Mouse (Mus musculus) layer of hippocampus, postnatal 36 days (tissue): ENCODE results near the gene 4930572O03Rik. TPM values are rescaled to one million over a fixed set of nuclear protein-coding genes. Genes with fewer than 3 reads are reported as not detected.
"Not testable (repeated sequence)": the region's sequence is repeated elsewhere in the genome, so short reads cannot be mapped to it uniquely, and the experiment has no call there.

ENCODE experiments used
- DNase-seq, 2 experiments: peaks; one replicate each; pipeline ENCODE4 v3.0.0; 2022
- total RNA-seq, 2 experiments: library from RNA; stranded (reverse); gene quantifications; 2 replicates each; pipeline ENCODE4 v1.2.3; 2021

The 4930572O03Rik gene
- not detected for total RNA-seq

DNA sequence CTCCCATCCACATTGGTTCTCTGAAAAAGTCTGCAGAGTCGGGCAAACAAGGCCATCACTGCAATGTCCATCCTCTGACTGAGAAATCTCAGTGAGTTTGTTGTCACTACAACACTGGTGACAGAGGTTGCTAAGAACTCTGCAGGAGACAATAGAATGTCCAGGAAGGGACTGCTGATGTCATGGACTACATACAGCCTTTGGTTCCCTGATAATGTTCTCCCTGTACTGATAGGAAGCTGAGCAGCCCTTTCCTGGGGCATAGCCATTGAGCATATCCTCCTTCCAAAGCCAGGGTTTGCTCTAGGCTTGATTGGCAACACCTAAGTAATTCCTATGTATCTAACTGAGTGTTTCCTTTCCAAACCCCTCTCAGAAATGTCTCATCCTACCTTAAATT, at the start of gene 4930572O03Rik:
4930572O03Rik (minus strand) TSS at position 101 of the 400 bp plus-strand sequence.
- not testable (repeated sequence) for DNase-seq

DNA sequence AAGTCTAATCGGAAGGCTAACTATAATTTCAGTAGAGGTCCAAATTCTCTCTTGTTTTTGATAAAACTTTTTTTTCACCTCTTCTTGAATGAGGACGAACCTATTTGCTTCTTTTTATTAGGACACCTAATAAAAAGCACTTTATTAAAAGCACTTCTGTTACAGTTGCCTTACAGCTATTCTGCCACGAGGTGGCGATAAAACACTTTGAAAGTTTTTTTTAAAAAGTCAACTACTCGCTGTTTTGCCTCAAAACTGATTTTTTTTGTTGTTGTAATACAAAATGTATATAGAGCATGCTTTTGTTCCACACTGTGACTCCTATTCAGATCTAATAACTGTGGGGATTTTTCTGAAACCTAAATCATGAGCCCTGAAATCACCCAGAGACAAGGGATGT, 46.0 kb upstream of the 4930572O03Rik start:
- DNase-seq = peak in 1 of 2 experiments; percentile 15

DNA sequence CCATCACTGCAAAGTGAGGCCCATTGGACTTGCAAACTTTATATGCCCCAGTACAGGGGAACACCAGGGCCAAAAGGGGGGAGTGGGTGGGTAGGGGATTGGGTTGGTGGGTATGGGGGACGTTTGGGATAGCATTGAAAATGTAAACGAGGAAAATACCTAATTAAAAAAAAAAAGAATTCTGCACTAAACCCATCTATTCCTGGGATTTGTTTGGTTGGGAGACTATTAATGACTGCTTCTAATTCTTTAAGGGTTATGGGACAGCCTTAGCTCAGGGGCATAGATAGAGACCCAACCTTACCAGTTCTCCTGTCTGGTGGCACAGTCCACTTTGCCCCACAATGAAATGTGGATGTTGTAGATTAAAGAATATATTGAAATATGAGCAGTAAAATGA, 40.9 kb upstream of the 4930572O03Rik start:
- not testable (repeated sequence) for DNase-seq

DNA sequence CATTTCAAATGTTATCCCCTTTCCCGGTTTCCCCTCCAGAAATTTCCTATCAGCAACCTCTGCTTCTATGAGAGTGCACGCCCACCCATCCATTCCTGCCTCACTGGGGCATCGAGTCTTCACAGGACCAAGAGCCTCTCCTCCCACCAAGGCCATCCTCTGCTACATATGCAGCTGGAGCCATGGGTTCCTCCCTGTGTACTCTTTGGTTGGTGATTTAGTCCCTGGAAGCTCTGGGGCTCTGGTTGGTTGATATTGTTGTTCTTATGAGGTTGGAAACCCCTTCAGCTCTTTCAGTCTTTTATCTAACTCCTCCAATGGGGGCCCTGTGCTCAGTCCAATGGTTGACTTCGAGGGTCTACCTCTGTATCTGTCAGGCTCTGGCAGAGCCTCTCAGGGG, 35.0 kb upstream of the 4930572O03Rik start:
- not testable (repeated sequence) for DNase-seq

DNA sequence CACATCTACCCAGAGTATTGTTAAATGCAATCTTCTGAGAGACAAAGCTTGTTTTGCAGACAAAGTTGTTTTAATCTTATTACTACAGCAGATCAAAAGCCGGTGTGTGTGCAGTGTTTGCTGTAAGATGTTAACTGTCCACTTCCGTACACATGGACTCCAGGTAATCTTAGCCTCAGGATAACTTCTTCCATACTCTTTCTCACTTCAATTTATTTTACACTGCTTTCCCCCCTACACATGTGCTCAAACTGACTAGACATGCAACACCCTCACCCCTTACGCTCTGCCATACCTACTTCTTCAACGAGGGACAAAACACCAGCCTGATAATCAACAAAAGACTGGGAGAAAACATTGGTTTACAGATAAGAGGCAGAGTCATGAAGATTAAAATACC, 34.0 kb upstream of the 4930572O03Rik start:
- DNase-seq = not testable (repeated sequence)

DNA sequence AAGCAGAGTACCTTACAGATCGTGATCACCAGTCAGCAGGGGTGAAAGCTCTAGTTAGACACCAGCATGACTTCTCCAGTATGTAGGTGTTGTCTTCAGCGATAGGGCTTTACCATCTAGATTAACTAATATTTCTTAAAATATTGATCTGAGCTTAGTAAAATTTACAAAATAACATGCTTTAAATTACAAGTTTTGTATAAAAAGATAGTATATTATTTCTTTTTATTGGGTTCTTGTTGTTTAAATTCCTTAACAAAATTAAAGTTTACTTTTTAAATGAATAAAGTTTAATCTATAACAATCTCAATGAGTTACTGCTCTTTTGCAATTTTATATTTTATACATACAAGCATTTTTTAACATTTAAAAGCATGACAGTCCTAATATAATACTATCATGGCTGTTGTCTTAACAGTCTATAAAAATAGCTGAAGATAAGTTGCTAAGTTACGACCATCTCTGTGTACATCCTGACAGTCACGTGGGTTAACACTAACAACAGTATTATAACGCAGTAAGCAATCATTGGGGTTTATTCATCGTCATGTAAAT, 32.9 kb upstream of the 4930572O03Rik start:
- not testable (repeated sequence) for DNase-seq

DNA sequence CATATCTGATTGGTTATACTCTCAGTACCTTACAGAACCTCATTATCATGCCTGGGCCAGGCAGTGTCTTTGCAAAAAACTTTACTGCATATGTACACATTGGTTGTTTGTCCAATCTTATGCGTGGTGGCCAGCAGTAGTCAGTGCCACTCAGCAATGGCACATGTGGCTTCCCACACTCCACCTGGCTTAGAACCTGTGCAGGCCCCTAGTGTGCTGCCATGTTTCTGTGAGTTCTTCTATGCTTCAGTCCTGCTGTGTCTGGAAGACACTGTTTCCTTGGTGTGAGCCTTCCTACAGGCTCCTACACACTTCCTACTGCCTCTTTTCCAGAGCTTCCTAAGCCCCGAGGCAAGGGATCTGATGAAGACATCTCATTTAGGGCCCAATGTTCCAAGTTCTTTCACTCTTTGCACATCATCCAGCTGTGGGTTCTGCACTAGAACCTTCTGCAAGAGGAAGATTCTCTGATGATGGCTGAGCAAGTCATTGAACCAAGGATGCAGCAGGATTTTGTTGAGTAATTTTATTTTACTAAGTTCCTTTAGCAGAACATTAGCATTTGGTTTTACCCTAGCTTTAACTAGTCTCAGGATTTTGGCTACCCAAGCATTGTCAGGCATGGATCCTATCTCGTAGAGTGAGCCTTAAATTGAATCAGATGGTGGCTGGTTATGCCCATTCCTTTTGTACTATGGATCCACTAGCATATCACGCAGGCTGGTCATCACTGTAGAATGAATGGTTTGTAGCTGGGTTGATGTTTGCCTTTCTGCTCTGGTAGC, 32.2 kb upstream of the 4930572O03Rik start:
- DNase-seq = not testable (repeated sequence)

DNA sequence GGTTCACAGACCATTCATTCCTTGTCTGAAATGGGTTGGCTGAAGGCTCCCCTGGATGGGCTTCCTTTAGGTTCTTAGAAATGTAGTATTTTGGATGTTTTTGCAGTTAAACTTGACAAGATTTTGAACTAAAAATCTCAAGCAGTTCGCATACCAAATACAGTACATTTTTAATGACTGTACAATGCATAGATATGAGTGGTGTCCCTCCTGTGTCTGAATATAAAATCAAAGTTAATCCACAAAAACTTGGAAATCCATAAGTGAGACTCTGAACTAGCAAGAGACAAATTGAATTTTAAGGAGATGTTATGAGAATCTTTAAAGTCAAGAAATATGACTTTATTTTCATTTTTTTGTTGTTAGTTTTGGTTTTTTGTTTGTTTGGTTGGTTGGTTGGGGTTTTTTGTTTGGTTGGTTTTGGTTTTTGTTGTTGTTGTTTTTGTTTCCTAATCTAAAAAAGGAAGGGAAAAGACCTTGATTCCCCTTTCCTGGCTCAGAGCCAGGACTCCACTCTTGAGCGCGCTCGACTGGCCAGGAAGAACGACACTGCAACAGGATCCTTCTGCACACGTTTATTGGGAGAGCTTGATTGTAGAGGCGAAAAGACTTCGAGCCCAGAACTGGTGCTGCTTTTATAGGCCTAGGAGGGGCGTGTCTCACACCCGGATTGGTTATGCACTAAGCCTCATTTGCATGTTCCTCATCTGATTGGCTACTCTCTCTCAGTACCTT, 24.6 kb upstream of the 4930572O03Rik start:
- DNase-seq = not testable (repeated sequence)

DNA sequence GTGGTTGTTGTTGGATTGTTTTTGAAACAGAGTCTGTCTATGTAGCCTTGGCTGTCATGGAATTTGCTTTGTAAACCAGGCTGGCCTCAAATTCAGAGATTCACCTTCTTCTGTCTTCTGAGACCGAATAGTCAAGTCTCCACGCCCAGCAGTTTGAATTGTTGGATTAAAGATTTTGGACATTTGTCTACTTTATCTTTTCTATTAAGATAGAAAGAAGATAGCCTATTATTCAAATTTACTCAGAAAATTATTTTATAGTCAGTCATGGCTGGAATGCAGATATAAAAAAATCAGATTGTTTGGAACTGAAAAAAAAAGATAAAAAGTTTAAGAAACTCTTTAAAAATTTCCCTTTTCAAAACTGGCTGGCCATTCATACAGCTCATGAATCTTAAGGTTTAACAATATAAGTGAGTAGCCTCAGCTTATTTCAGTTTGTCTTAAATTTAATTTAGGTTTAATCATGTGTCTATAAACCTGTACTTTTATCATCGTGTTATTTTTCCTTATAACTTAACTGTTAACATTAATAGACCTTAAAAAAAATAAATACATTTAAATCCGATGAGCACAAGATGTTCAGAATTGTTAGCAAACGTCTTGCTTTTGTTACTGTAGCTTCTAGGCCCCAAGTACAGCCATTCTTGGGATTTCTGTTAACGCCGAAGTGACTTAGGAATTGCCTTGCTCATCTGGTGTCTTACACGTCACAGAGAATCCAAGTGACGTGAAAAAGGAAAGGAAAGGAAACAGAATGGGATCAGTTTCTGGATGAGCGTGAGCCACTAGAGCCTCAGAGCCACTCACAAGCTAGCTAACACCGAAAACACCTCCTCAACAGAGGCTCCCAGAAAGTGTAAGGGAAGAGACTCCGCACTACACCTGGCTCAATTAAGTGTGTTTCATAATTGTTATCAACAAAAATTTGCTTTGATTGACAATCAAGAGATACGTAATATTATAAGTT, 23.4 kb upstream of the 4930572O03Rik start:
- DNase-seq = not testable (repeated sequence)

DNA sequence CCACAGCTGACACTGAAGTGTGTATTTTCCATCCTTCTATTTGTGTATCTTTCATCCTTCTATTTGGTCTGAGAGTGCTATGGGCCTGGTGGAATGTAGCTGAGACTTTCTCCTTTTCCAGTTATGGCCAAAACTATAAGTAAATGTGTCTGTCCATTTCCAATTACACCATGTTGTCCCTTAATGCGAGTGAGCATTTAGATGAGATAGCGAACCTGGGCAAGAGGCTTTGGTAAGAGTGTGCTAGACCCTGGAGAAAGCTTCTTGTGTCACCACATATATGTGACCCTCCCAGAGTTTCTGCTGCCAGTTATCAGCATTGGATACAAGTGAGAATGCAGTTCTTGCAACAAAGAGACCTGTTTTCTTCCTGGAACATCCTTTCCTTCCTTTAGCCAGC, 22.0 kb upstream of the 4930572O03Rik start:
- not testable (repeated sequence) for DNase-seq

DNA sequence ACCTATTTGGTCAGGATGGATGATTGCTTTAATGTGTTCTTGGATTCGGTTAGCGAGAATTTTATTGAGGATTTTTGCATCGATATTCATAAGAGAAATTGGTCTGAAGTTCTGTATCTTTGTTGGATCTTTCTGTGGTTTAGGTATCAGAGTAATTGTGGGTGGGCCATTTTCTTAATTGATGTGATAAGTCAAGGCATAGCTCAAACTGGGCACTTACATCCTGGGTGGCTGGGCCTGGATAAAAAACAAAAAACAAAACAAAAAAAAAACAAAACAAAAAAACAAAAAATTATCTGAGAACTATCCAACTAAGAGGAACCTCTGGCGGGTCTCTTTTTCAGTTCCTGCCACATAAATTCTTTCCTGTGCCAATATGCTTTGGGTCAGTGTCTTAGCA, 20.9 kb upstream of the 4930572O03Rik start:
- DNase-seq = not testable (repeated sequence)

DNA sequence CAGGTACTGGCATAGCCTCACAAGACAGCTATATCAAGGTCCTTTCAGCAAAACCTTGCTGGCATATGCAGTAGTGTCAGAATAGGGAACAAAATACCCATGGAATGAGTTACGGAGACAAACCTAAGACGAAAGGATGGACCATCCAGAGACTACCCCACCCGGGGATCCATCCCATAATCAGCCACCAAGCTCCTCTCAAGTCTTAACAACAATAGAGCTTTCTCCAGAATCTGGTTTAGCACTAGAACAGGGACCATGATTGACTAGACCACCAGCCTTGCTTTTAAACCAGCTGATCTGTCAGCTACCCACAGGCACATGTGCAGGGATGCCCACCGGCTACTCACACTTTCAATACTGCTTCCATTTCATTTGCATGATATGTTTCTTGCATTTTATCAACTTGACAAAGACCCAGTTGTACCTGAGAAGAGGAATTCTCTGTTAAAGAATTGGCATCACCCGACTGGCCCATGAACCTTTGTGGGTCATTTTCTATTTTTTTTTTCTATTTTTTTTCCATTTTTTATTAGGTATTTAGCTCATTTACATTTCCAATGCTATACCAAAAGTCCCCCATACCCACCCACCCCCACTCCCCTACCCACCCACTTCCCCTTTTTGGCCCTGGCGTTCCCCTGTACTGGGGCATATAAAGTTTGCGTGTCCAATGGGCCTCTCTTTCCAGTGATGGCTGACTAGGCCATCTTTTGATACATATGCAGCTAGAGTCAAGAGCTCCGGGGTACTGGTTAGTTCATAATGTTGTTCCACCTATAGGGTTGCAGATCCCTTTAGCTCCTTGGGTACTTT, 17.8 kb upstream of the 4930572O03Rik start:
- not testable (repeated sequence) for DNase-seq

DNA sequence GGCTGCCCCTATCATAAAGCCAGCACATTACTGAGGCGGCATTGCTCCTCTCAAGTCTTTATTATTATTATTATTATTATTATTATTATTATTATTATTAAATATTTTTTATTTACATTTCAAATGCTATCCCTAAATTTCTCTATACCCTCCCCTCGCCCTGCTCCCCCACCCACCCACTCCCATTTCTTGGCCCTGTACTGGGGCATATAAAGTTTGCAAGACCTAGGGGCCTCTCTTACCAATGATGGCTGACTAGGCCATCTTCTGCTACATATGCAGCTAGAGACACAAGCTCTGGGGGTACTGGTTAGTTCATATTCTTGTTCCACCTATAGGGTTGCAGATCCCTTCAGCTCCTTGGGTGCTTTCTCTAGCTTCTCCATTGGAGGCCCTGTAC, 17.1 kb upstream of the 4930572O03Rik start:
- DNase-seq = not testable (repeated sequence)

DNA sequence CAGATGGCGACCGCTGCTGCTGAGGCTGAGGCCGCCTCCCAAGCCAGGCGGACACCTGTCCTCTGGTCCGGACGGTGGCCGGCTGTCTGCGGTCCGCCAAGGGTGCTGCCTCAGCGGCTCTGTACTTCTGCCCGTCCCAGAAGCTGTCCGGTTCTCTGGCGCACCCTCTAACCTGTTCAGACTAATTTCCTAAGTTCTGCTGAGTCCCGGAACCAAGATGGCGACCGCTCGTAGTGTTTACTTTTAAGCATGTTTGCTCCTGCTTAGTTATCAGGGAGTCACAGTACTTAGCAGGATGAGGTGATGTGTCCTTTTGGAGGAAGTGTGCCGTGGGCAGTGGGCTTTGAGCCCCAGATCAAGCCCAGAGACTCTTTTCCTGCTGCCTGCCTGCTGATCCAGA, 13.9 kb upstream of the 4930572O03Rik start:
- not testable (repeated sequence) for DNase-seq

DNA sequence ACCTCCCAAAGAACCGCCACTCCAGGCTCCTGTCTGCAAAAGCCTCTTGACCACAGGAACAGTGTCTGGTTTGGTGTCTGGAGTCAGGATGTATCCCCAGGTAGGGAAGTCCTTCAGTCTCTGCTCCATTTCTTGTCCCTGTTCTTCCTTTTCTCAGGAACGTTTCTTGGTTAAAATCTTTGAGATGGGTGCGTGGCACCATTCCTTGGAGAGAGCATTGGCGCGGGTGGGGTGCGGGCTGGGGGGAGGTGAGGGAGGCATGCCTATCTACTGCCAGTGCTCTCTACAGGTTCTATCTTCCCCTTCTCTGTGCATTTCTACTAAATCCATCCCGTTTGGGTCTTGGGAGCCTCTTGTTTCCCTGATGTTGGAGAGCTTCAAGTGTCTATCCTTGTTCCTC, 7.0 kb upstream of the 4930572O03Rik start:
- DNase-seq = not testable (repeated sequence)

DNA sequence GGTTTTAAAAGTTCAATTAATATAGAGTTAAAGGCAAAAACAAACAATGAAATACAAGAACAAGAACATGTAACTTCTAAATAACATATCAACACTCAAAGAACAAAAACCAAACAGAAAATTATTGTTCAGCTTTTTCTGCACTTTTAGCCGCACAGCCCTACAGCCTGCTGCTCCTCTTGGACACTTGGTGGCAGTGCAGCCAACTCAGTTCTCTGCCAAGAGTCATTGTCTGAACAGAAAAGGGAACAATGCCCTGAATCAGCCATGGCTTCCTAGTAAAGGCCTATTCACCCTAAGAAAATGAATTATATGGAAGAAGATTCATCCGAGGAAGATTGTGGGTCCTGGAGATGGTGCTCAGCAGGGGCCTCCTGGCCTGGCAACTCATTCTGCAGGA, 4.5 kb downstream of the 4930572O03Rik start:
- DNase-seq = not testable (repeated sequence)

DNA sequence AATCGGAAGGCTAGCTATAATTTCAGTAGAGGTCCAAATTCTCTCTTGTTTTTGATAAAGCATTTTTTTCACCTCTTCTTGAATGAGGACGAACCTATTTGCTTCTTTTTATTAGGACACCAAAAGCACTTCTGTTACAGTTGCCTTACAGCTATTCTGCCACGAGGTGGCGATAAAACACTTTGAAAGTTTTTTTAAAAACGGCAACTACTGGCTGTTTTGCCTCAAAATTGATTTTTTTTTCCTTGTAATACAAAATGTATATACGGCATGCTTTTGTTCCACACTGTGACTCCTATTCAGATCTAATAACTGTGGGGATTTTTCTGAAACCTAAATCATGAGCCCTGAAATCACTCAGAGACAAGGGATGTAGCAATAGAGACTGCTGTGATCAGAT, 11.2 kb downstream of the 4930572O03Rik start:
- not testable (repeated sequence) for DNase-seq

DNA sequence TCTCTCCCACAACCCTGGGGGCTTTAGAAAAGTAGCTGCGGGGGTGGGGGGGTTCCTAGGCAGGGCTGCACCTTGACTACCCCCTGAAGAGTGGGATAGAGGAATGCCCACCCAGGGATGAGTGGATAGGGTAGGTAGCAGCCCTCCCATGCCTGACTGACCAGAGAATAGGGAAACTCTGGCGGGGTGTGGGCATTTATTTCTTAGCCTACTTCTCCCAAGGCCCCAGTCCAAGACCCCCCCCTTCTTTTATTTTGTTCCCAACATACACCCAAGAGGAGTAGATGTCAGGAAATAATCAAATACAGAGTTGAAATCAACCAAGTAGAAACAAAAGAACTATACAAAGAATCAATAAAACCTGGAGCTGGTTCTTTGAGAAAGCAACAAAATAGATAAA, 19.2 kb downstream of the 4930572O03Rik start:
- not testable (repeated sequence) for DNase-seq

DNA sequence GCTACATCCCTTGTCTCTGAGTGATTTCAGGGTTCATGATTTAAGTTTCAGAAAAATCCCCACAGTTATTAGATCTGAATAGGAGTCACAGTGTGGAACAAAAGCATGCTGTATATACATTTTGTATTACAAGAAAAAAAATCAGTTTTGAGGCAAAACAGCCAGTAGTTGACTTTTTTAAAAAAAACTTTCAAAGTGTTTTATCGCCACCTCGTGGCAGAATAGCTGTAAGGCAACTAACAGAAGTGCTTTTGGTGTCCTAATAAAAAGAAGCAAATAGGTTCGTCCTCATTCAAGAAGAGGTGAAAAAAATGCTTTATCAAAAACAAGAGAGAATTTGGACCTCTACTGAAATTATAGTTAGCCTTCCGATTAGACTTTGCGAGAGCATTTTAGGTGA, 26.8 kb downstream of the 4930572O03Rik start:
- DNase-seq = not testable (repeated sequence)

DNA sequence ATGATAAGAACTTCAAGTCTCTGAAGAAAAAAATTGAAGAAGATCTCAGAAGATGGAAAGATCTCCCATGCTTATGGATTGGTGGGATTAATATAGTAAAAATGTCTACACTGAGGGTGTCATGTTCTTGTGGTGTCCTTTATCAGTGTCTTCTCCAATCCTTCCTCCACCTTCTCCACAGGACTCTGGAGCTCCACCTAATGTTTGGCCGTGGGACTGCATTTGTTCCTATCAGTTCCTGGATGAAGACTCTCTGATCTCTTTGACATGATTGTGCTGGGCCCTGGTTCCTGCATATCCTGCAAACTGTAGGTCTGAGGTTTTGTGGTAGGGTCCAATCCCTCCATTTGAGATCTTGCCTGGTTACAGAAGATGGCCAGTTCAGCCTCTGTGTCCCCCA, 28.7 kb downstream of the 4930572O03Rik start:
- not testable (repeated sequence) for DNase-seq

DNA sequence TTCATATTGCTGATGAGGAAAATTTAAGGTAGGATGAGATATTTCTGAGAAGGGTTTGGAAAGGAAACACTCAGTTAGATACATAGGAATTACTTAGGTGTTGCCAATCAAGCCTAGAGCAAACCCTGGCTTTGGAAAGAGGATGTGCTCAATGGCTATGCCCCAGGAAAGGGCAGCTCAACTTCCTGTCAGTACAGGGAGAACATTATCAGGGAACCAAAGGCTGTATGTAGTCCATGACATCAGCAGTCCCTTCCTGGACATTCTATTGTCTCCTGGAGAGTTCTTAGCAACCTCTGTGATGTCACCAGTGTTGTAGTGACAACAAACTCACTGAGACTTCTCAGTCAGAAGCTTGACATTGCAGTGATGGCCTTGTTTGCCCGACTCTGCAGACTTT, 38.1 kb downstream of the 4930572O03Rik start, which contains the start of gene Speer4d:
Speer4d (plus strand) TSS at position 301 of the 400 bp plus-strand sequence.
- not testable (repeated sequence) for DNase-seq
